Mouse (Mus musculus): ENCODE measurements at regions not wholly inside any gene's neighbourhood (a gene's known extent, or its start where the extent isn't known, plus 50 kb on each side); places are given as distances from the start of the nearest gene placed in this dataset.

DNA sequence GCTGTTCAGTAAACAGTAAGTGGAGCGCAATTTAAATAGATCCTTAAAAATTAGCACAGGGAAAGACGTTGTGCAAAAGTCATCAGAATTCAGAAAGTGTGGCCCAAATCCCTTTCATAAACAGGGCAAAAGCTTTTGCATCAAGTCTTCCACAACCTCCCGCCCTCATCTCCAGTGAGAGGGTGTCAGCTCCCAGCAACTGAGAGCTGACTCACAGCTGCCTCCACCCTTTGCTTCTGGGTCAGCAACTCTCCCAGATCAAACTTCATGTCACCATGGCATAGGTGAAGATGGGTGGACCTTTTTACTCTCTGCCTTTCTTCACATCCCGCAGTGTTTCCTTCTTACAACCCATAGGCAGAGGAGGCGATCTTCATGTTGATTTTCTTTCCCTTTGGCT lies 768.0 kb downstream of the Gm826 start:
- no peak for DNase-seq

DNA sequence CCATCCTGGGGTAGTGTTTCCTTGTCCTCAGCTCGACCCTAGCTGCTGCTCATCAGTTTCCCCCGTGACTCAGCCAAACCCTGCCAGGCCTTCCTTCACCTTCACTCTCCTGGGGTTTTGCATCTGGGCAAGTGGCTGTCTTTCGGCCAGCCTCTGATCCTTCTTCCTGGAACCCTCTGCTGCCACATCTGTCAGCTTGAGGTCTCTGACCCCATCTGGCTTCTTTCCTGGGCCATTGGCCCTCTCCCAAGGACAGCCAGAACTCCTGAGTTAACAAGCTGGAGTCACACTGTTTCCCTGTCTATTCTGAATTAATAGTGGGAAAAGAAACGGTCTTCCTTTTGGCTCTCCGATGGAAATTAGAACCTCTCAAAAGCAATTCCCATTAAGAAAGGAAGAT lies 767.5 kb downstream of the Gm826 start:
- no peak for DNase-seq

DNA sequence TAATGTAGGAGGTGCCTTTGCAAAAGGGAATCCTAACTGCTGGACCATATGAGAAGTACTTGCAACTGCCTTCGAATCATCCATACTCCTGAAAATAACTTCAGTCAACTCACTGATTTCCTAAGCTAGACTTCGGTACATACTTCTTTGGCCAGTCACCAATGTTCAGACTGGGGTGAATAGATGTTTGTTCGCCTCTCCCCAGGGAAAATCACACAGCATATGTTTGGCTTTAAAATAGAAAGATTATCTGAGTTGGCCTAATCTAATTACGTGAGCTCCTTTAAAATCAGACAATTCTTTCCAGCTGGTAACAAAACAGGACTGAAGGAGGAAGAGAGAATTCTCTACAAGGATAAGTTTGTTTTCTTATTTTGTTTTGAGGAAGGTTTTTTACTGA lies 765.6 kb downstream of the Gm826 start:
- no peak for DNase-seq

DNA sequence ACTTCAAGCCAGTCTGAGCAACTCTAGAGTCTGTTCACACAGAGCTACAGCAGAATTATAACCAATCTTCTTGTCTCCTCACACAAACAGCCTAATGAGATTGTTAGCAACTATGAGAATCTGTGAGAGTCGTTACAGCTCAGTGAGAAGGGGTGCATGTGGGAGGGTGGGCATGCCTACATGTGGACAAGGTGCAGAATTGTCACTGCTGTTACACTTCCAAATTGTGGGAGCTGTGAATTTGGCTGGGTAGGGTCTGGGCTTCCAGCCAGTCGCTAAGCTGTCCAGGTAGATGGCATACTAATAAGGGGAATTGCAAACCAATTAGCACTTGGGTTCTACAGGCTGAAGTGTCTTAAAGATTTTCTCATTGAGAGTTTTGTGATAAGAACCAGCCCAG lies 762.1 kb downstream of the Gm826 start:
- no peak for DNase-seq

DNA sequence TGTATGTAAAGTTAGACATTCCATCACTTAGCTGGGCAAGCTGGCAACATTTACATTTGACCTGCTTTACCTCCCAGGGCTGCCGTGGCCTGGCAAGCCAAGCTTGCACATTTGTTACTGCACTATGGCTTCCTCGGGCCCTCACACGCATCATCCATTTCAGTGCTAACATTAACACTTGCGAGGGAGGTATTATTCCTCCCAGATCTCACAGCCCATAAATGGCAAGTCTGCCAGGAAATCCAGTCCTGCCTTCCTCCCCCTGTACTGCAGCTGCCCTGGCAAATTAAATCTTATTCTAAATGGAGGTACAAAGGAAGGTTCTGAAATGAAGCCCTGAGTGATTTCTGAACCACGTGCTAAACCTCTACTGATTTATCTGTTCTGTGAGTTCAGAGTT lies 758.7 kb downstream of the Gm826 start:
- no peak for DNase-seq

DNA sequence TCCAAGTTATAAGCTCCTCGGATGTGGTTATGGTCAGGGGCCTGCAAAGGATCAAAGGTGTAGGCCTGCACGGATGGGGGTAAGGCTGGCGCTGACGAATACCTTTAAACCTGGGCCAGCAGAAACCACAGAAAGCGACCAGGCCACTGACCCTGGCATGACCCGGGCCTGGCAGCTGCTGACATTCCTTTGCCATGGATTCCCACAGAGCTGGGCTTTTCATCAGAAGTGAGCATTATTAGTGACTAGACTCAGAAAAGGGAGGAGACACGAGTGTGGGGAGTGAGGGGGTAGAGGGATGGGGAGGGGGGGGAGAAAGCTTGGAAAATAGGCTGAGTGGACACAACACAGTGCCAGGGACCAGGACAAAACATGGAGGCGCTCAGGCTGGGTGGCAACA lies 750.9 kb downstream of the Gm826 start:
- no peak for DNase-seq

DNA sequence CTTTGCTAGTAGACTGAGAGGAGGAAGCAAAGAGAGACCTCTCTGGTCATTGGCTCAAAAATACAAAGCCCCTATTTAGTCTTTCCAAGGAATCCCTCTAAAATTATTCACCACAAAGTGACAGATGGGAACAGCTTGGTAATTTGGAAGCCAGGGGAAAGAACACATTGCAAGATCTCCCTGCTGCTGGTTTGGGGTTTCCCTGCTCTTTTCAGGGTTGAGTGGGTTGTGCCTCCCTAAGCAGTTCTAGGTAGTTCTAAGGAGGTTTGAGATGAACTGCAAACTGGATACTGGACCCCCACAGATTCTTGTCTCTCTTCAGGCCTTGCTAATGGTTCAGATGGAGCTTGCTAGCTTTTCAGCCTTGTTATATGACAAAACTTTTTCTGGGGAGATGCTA lies 749.3 kb downstream of the Gm826 start:
- no peak for DNase-seq

DNA sequence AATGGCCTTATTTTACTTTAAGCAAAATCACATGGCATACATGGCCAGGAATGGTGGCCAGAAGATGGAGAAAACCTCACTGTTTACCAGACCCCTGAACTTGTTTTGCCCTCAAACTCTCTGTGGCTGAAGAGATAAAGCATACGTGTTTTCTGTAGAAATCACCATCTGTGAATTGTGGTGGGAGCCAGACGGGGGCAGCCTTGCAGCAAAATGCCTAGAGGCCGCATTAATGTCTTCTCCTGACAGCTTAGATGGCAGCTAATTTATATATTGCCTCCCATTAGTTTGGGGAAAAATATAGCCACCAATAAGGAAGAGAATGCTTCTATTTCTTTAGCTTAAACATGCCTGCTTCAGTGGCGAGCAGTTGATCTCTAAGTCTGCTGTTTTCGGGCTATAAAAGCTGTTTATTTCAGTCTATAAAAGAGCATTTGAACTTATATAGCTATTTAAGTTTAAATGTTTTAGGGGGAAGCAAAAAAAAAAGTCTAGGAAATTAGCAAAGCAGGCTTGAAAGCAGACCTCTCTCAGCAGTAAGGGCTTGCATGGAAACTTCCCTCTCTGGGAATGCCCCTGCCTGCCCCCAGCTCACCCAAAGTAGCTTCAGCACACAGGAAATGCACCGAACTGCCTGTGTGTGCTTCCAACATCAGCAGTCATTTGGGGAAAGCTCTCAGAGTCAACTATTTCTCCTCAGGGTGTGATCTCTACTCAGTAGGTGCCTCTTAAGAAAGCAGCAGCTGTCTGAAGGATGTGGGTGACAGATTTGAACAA lies 747.1 kb downstream of the Gm826 start:
- no peak for DNase-seq

DNA sequence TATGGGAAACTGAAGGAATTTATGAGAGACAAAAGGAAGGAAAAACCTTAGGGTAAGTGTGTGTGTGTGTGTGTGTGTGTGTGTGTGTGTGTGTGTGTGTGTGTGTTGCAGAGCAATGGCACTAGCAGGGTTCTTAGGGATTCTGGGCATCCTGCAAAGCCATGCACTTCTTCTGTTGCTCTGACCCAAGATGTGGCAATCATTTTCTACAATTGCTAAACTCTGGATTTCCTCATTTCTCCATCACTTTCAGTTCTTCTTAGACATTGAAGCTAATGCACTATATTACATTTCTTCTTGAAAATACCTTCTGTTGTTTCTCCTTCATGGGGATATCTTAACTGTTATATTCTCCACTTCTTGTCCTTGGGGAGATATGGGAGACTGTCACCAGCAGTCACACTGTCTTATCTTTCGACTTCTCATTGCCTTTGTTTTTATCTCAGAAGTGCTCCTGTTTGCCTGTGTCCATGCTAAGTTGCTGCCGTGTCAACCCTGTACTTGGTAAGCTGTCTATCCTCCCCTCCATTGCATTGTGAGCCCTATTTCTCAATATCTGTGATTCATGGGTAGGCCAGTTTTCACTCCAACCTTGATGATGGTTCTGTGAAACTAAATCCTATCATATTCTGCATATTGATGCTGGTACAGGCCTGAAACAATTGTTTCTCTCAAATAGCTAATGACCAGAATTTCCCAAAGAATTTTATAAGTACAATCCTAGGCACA lies 742.4 kb downstream of the Gm826 start:
- no peak for DNase-seq

DNA sequence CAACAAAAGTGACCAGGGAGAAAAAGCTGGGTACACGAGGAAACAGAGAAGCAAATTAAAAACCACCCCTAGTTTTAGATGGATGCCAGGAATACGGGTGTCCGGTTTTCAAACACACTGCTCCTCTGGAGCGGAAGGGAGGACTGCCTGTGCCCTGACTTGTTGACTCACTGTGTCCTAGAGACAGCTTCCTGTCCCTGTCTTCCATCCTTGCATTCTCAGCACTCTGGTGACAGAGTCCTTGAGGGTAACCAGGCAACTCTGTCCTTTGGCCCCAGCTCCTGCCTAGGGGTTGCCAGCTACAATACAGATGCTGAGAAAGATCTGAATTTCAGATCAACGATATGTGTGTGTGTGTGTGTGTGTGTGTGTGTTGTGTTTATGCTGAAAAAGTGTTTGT lies 741.1 kb downstream of the Gm826 start:
- no peak for DNase-seq

DNA sequence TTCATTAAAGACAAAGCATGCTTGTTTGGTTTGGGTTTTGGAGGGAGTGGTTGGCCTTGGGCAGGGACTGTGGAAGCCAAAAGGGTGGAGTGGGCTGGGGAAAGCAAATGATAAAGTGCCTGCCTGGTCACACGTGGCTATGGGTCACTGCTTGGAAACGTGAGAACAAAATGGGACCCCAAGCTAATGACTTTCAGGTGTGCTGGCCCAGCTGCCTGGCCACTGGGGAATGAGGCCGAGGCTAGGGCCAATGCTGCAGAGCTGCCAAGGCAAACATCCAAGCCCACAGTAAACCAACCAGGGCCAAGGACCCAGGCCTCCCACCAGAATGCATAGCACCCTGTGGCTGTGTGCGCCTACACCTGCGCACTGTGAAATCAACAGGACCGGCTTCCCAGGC lies 737.7 kb downstream of the Gm826 start:
- no peak for DNase-seq

DNA sequence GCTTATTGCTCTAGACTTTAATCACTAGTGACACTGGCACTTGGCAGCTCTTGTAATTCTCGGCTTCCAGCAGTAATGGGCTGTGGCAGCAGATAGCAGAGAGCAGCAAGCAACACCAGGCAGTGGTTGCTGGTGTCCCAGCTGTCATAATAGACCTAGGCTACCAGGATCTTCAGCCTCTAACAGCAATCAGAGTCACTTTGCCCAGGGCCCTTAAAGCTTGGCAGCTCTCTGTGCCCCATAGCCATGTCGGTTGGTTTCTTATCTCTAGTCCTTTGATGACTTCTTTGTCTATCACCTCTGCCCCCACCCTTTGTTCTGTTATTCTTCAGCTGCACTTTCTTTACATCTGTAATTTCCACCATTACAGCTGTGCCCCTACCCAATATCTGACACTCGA lies 735.9 kb downstream of the Gm826 start:
- DNase-seq: no peak

DNA sequence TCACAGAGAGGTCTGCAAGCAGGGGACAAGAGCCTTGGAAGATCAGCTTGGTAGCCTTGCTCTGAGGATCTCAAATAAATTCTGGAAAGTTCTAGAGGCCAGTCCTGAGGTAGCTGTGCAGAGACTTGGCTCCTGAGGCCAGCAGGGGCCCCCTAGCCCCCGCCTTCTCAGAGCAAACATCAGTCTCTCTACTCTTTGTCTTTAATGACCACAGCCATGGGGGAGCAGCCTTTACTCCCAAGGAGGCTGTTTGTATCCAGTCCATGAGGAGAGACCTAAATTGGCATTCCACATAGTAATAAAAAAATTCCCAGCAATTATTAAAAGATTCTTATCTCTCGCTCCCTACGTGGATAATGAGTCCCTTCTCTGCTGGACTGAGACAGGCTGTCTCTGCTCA lies 726.8 kb downstream of the Gm826 start:
- DNase-seq: no peak

DNA sequence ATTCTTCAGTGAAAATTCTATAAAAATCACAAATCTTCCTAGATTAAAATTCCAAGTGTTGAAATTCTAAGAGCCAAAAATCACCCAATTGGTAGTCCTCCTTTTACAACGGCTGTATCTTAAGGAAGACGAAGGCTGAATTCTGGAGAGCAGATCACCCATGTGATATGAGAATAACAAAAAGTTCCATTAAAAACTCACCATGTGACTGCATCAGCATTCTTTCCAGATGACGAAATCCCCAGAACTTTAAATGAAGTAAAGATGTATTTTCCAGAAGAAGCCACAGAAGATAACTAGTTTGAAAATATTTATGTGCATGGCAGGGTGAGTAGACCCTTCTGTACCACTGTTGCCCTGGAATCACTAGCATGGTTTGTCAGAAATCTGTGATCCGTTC lies 723.5 kb downstream of the Gm826 start:
- DNase-seq: no peak

DNA sequence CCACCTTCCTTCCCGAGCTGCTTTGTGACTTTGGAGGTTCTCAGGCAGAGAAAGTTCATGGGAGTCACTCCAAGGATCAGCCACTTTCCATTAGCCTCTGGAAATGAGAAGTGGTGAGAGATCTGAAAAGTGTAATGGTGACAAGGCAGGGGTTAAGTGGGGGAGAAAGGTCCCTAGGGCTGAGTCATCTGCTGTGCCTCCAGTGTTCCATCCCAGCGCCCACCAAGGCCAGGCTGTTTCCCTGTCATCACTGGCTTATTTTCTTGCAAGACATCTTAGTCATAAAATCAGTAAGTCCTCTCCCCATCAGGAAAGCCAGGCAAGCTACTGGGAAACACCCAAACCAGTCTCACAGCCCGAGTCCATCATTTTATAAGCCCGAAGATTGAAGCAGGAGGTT lies 717.3 kb downstream of the Gm826 start:
- DNase-seq: no peak

DNA sequence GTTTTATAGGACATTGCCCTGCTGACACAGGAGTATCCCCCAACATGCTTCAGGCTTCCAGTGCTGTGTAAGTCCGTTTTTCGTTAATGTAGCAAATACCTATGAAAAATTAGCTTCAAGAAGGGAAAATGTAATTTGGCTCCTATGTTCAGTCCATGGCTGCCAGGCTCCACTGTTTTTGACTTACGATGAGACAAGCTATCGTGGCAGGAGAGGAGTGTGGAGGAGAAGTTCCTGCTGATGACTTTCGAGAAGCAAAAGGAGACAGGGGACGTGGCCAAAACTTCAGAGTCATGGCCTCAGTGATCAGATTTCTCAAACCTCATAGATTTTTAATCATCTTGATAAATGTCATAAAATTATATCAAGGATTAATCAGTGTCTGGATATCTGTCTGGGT lies 712.7 kb downstream of the Gm826 start:
- DNase-seq: no peak

DNA sequence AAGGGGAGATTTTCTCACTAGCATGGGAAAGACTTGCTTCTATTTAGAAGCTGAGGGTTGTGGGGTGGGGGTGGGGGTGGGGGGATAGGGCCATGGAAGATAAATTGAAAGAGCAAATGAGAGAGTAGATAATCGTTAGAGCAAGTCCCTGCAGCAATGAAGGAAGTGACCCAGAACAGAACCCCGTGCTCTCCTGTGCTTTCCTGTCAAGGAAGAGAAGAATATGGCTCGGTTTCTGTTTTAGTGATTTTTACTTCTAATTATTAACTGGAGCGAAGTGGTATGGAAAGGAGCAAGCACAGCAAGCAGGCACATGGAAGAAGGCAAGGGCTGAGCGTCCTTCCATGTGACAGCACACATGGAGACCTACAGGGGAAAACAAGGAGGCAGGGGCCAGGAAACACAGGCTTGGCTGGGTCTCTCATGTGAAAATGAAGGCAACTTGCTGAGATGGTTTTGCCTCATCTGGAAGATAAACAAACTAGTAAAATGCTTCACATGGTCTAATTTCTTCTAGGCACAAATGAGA lies 711.8 kb downstream of the Gm826 start:
- no peak for DNase-seq

DNA sequence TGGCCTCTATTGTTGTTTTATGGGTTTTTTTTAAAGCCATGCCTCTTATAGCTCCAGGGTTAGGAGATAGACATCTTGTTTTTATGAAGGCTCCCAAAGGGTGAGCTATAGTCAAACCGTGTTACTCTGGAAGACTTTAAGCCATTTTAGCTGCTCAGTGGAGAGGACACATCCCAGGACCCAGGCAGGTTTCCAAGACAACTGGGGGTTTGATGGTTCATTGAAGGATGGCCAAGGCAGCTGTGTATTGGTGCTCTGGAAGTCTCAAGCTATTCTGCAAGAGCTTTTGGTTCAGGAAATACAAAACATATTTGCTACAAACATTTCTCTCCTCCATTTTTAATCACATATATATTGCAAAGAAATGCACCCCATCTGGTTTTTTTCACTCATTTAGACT lies 708.7 kb downstream of the Gm826 start:
- no peak for DNase-seq

DNA sequence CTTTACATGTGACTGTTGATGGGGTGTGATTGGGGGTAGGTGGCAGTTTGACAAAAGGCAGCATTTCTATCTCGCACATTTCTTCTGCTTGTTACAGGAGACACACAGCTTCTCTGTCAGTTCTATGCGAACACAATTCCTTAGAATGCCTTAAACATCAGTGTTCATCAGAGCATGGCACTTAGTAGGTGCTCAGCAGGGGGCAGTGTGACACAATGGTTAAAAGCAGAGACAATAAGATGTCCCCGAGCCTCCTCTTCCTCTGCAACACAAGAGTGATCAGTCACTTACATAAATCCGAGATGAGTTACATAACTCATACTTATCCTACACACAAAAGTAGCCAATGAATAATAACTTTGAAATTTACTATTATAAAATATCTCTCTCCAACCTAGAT lies 688.1 kb downstream of the Gm826 start:
- no peak for DNase-seq

DNA sequence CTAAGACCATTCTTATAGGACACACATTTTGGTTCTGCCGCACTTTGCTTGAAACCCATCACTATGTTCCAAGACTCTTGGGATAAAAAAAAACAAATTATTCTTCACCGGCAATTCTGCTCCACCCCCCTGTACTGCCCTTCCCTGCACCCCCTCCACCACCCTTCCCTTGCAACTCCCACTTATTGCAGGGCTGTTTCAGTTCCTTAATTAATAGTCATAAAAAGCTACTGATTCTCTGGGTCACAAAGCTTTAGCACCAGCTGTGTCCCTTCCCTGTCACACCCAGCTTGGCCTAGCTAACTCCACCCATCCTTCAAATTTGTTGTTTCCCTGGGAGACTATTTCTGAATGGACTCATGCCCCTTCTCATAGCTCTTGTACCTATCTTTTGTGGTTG lies 687.4 kb downstream of the Gm826 start:
- DNase-seq: no peak

DNA sequence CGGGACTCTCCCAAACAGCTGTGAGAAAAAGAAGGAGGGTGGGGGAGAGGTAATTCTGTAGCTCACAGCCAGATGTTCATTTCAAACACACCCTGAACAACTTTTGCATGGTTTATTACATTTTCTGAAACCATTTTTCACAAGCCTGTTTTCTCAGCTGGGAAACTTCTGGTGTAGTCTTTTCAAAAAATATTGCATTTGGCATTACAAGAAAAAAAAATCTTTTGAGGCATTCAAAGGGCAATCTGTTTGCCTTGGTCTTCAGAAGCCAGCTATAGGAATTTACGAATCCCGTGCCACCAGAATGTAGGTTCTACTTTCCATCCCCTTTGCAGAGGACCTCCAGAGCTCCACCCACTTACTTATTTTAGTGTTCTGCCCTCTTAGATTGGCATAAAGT lies 681.7 kb downstream of the Gm826 start:
- DNase-seq: no peak

DNA sequence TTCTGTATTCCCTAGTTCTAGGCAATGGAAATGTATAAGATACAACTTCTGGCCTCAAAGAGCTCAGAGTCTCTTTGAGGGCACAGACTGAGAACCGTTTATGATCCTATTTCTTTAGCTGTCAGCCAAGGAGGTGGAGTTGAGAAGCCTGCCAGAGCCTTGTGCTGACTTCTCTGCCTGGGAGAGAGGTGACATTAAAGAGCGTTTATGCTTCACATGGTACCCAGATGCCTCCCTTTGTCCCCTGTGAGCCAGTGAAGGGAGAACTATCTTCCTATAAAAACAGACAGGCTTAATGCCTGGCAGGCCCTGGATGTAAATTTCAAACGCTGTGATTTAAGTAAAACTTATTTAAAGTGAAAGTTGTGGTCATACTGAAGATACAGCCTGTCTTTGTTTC lies 657.1 kb downstream of the Gm826 start:
- no peak for DNase-seq

DNA sequence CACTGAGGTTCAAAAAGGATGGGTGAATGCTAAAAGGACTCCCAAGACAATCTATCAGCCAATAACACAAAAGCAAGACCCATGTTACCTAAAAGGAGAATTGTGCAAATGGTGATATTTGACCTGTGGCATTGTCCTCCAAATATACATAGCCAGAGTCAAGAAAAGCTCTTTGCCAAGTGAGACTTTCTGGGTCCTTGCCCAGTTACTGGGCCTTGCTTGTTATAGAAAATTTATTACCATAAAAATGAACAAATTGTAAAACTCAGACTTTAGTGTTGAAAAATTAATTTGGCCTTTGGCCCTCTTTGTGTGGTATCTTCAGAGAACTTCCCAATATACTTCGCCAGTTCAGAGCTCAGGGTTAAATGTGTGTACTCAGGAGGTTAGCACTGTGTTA lies 653.3 kb downstream of the Gm826 start:
- DNase-seq: no peak

DNA sequence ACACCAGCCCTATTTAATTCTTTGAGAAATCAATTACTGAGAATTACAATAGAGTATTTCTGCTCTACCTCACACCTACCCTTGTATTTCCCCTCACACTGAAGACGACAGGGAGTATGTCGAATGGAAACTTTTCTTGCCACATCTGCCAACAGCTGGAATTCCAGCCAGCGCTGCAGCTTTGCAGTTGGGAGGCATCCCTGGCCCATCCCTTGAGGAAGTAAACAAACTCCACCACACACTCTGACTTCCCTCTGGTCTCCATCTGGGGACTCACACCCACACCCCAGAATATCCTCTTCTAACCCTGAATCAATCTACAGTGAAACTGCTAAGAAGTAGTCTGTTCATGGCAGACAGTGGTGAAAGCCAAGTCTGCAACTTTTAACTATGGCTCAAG lies 630.9 kb downstream of the Gm826 start:
- no peak for DNase-seq

DNA sequence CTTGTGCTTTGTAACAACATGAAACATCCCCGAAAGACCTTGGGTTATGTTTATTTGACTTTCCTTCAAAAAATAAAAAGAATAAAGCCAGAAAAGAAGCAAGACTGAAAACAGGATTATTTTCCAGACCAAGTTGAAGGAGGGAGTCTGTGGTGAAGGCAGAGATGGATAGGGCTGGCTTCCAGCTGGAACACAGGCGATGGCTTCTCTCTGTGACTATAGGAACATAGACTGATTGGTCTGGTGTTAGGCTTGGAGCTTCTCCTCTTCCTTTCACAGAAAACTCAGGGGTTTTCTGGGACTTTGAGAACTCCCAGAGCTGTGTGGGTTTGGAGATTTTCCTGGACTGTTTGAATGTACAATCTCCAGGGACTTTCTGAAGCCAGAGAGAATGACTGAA lies 625.8 kb downstream of the Gm826 start:
- no peak for DNase-seq

All from thymus, postnatal 36 days (tissue).